Mouse (Mus musculus): ENCODE data around the gene Gpr107. TPM values are rescaled to one million over a fixed set of nuclear protein-coding genes. Genes with fewer than 3 reads are reported as not detected.

Gene Gpr107
- polyA plus RNA-seq, 1 experiment, result 71.9 TPM

GRCm38 (mm10) chr2:31239203-31239696, 87.1 kb downstream of the Gpr107 start:
- H3K27me3 ChIP-seq (ENCODE audit: control insufficient read depth, insufficient read depth, low read length, poor library complexity, severe bottlenecking), result no peaks in the 10 kb centered on the region

GRCm38 (mm10) chr2:31239833-31240232, 87.7 kb downstream of the Gpr107 start:
- H3K27ac ChIP-seq (ENCODE audit: insufficient read depth, low read length), result no peak overlapping the region
- no peaks in the 10 kb centered on the region for H3K9me3 ChIP-seq (replicated peaks; ENCODE audit: control insufficient read depth, insufficient read depth, low read length, poor library complexity, severe bottlenecking)
- no peak overlapping the region for H3K9ac ChIP-seq (ENCODE audit: low read depth, poor library complexity, severe bottlenecking)
- TF ChIP-seq POLR2A (IDR thresholded peaks at IDR 0.05; ENCODE audit: insufficient read depth, low read length) (no peak), CTCF (IDR thresholded peaks at IDR 0.05; ENCODE audit: low read depth, low read length) (no peak), EP300 (IDR thresholded peaks at IDR 0.05; ENCODE audit: insufficient read depth, low read depth, low read length) (no peak)
- H3K4me3 ChIP-seq (ENCODE audit: low read depth, low read length), result no peak overlapping the region
- no peaks in the 10 kb centered on the region for H3K27me3 ChIP-seq (ENCODE audit: control insufficient read depth, insufficient read depth, low read length, poor library complexity, severe bottlenecking)
- no peaks in the 10 kb centered on the region for H3K36me3 ChIP-seq (ENCODE audit: control insufficient read depth, insufficient read depth, low read length, poor library complexity, severe bottlenecking)
- peaks cover 14% of the 10 kb centered on the region for H3K4me1 ChIP-seq (ENCODE audit: control insufficient read depth, insufficient read depth, low read length)

More at GRCm38 (mm10) chr2:31239203-31239696, 87.1 kb downstream of the Gpr107 start:
- Histone ChIP-seq H3K9ac (ENCODE audit: low read depth, poor library complexity, severe bottlenecking) (no peak overlapping the region), H3K4me3 (ENCODE audit: low read depth, low read length) (no peak overlapping the region), H3K36me3 (ENCODE audit: control insufficient read depth, insufficient read depth, low read length, poor library complexity, severe bottlenecking) (no peaks in the 10 kb centered on the region), H3K9me3 (replicated peaks; ENCODE audit: control insufficient read depth, insufficient read depth, low read length, poor library complexity, severe bottlenecking) (no peaks in the 10 kb centered on the region), H3K4me1 (ENCODE audit: control insufficient read depth, insufficient read depth, low read length) (peaks cover 14% of the 10 kb centered on the region), H3K27ac (ENCODE audit: insufficient read depth, low read length) (no peak overlapping the region)
- 0 out of 2 replicates have a peak, but pooled peaks have one; percentile 37 for TF ChIP-seq EP300 (IDR thresholded peaks at IDR 0.05; ENCODE audit: insufficient read depth, low read depth, low read length)
- TF ChIP-seq CTCF (IDR thresholded peaks at IDR 0.05; ENCODE audit: low read depth, low read length), result peak; percentile 71
- peak; percentile 97 for TF ChIP-seq POLR2A (IDR thresholded peaks at IDR 0.05; ENCODE audit: insufficient read depth, low read length)

GRCm38 (mm10) chr2:31241639-31242038, 89.5 kb downstream of the Gpr107 start:
- Histone ChIP-seq H3K27me3 (ENCODE audit: control insufficient read depth, insufficient read depth, low read length, poor library complexity, severe bottlenecking) (no peaks in the 10 kb centered on the region), H3K27ac (ENCODE audit: insufficient read depth, low read length) (no peak overlapping the region), H3K9me3 (replicated peaks; ENCODE audit: control insufficient read depth, insufficient read depth, low read length, poor library complexity, severe bottlenecking) (no peaks in the 10 kb centered on the region), H3K9ac (ENCODE audit: low read depth, poor library complexity, severe bottlenecking) (no peak overlapping the region), H3K4me1 (ENCODE audit: control insufficient read depth, insufficient read depth, low read length) (peaks cover 14% of the 10 kb centered on the region), H3K36me3 (ENCODE audit: control insufficient read depth, insufficient read depth, low read length, poor library complexity, severe bottlenecking) (no peaks in the 10 kb centered on the region), H3K4me3 (ENCODE audit: low read depth, low read length) (no peak overlapping the region)
- peak; percentile 72; the same call in 1 of the 2 replicates for TF ChIP-seq EP300 (IDR thresholded peaks at IDR 0.05; ENCODE audit: insufficient read depth, low read depth, low read length)
- no peak for TF ChIP-seq CTCF (IDR thresholded peaks at IDR 0.05; ENCODE audit: low read depth, low read length)

- Histone ChIP-seq H3K27ac (ENCODE audit: insufficient read depth, low read length) (no peak overlapping the region), H3K9ac (ENCODE audit: low read depth, poor library complexity, severe bottlenecking) (no peak overlapping the region), H3K4me1 (ENCODE audit: control insufficient read depth, insufficient read depth, low read length) (peaks cover 14% of the 10 kb centered on the region), H3K36me3 (ENCODE audit: control insufficient read depth, insufficient read depth, low read length, poor library complexity, severe bottlenecking) (no peaks in the 10 kb centered on the region), H3K9me3 (replicated peaks; ENCODE audit: control insufficient read depth, insufficient read depth, low read length, poor library complexity, severe bottlenecking) (no peaks in the 10 kb centered on the region), H3K27me3 (ENCODE audit: control insufficient read depth, insufficient read depth, low read length, poor library complexity, severe bottlenecking) (no peaks in the 10 kb centered on the region), H3K4me3 (ENCODE audit: low read depth, low read length) (no peak overlapping the region)
- no peak for TF ChIP-seq EP300 (IDR thresholded peaks at IDR 0.05; ENCODE audit: insufficient read depth, low read depth, low read length)
- TF ChIP-seq CTCF (IDR thresholded peaks at IDR 0.05; ENCODE audit: low read depth, low read length), result no peak
Measured at GRCm38 (mm10) chr2:31244216-31244615, 92.1 kb downstream of the Gpr107 start.

- Histone ChIP-seq H3K36me3 (ENCODE audit: control insufficient read depth, insufficient read depth, low read length, poor library complexity, severe bottlenecking) (no peaks in the 10 kb centered on the region), H3K9ac (ENCODE audit: low read depth, poor library complexity, severe bottlenecking) (peak overlapping the region; percentile 87), H3K27ac (ENCODE audit: insufficient read depth, low read length) (no peak overlapping the region), H3K27me3 (ENCODE audit: control insufficient read depth, insufficient read depth, low read length, poor library complexity, severe bottlenecking) (no peaks in the 10 kb centered on the region), H3K4me3 (ENCODE audit: low read depth, low read length) (peak overlapping the region; percentile 67), H3K4me1 (ENCODE audit: control insufficient read depth, insufficient read depth, low read length) (peaks cover 14% of the 10 kb centered on the region), H3K9me3 (replicated peaks; ENCODE audit: control insufficient read depth, insufficient read depth, low read length, poor library complexity, severe bottlenecking) (no peaks in the 10 kb centered on the region)
- TF ChIP-seq EP300 (IDR thresholded peaks at IDR 0.05; ENCODE audit: insufficient read depth, low read depth, low read length) (no peak), POLR2A (IDR thresholded peaks at IDR 0.05; ENCODE audit: insufficient read depth, low read length) (no peak), CTCF (IDR thresholded peaks at IDR 0.05; ENCODE audit: low read depth, low read length) (no peak)
Measured at GRCm38 (mm10) chr2:31245051-31245450, 92.9 kb downstream of the Gpr107 start.

- Histone ChIP-seq H3K36me3 (ENCODE audit: control insufficient read depth, insufficient read depth, low read length, poor library complexity, severe bottlenecking) (no peaks in the 10 kb centered on the region), H3K9me3 (replicated peaks; ENCODE audit: control insufficient read depth, insufficient read depth, low read length, poor library complexity, severe bottlenecking) (no peaks in the 10 kb centered on the region), H3K9ac (ENCODE audit: low read depth, poor library complexity, severe bottlenecking) (peak within 1 kb of the TSS; percentile 87), H3K27me3 (ENCODE audit: control insufficient read depth, insufficient read depth, low read length, poor library complexity, severe bottlenecking) (no peaks in the 10 kb centered on the region), H3K4me3 (ENCODE audit: low read depth, low read length) (peak within 1 kb of the TSS; percentile 67), H3K27ac (ENCODE audit: insufficient read depth, low read length) (no peak within 1 kb of the TSS), H3K4me1 (ENCODE audit: control insufficient read depth, insufficient read depth, low read length) (peaks cover 13% of the 10 kb centered on the region)
- TF ChIP-seq CTCF (IDR thresholded peaks at IDR 0.05; ENCODE audit: low read depth, low read length), result no peak
Measured at GRCm38 (mm10) chr2:31245491-31246141, 93.5 kb downstream of the Gpr107 start, which contains the start of gene Ncs1. TSS of gene Ncs1 (plus strand) at chr2:31245823.

Data from ES-Bruce4 (cell line).